In genomic region chr6:52535072-52535704, GRCm38 (mm10) we compare ENCODE assay signal across 28 mouse cellular contexts.
DNase-seq lines count a peak whose midpoint lies in the region; ATAC-seq and TF ChIP-seq lines count a peak whose summit lies in the region.
"Had no signal": no experiment of that assay in that cellular context is flagged by ENCODE, and none has a peak within 500 bp of the region (broad histone marks: within the 10 kb centered on the region; RNA-seq: fewer than 3 reads in every experiment).

No protein-coding gene starts in this region.

- ATAC-seq in hindbrain, embryonic 13.5 days (ENCODE audit: low FRiP score), result no peak
- no peak for ATAC-seq in stomach, postnatal 0 days (ENCODE audit: low FRiP score, low TSS enrichment)
- ATAC-seq: forebrain, embryonic 16.5 days; intestine, embryonic 16.5 days; midbrain, embryonic 16.5 days had no signal

- no peaks in the 10 kb centered on the region for H3K27me3 ChIP-seq in CH12.LX (replicated peaks)
- no peaks in the 10 kb centered on the region for H3K27me3 ChIP-seq in hindbrain, embryonic 13.5 days
- no peaks in the 10 kb centered on the region for H3K27me3 ChIP-seq in stomach, postnatal 0 days (ENCODE audit: control insufficient read depth, insufficient read depth, low read length)
- H3K27me3 ChIP-seq: embryonic facial prominence, embryonic 13.5 days; hindbrain, embryonic 12.5 days had no signal

- H3K4me2 ChIP-seq in CH12.LX (ENCODE audit: insufficient read depth, low read depth, poor library complexity, severe bottlenecking), result no peak overlapping the region
- no peak overlapping the region for H3K4me2 ChIP-seq in hindbrain, embryonic 13.5 days
- no peak overlapping the region for H3K4me2 ChIP-seq in stomach, postnatal 0 days (replicated peaks; ENCODE audit: low read depth)
- H3K4me2 ChIP-seq: embryonic facial prominence, embryonic 13.5 days; hindbrain, embryonic 12.5 days had no signal

- no peak for TF ChIP-seq CTCF in CH12.LX (conservative IDR thresholded peaks at IDR 0.05 in 1 of 2, IDR thresholded peaks at IDR 0.05 in 1 of 2; ENCODE audit: low read depth in 2 of 2, low read length in 2 of 2)
- TF ChIP-seq CTCF in stomach, postnatal 0 days (IDR thresholded peaks at IDR 0.05; ENCODE audit: low read depth), result no peak

- in situ Hi-C loops in CH12.LX (cut with MboI; ENCODE audit: low pct_ligation_motif_present, low pct_unique_long_range_greater_than_20kb, low sequenced_read_pairs), result no loop called here

- WGBS in hindbrain, embryonic 13.5 days, result 87% methylated on average over 11 of the region's 11 CpGs
- WGBS in stomach, postnatal 0 days, result 81% methylated on average over 11 of the region's 11 CpGs

- DNase-seq in layer of hippocampus, adult 18-20 months (ENCODE audit: low spot score in 2 of 2), result peak; percentile 7 to 44
- DNase-seq in layer of hippocampus, adult 9-10 months (ENCODE audit: low spot score), result no peak
- DNase-seq in CH12.LX (ENCODE audit: extremely low read depth) (peak; percentile 14), ES-CJ7 (ENCODE audit: low read depth, low spot score) (peak; percentile 11), R1 (ENCODE audit: low read depth, low spot score) (peak; percentile 62)
- no peak for DNase-seq in thymus, postnatal 0 days (ENCODE audit: low spot score)
- DNase-seq in stomach, postnatal 0 days (ENCODE audit: low spot score), result no peak
- DNase-seq: adrenal gland, postnatal 36 days; cerebellum, adult 8-10 months; gastrocnemius, postnatal 10 days; heart, postnatal 36 days; kidney, adult 8-10 months; kidney, postnatal 4 days; liver; lung, adult 2 months; lung, postnatal 10 days; right cerebral cortex, postnatal 4 days; thymus, postnatal 14 days had no signal

- no peaks in the 10 kb centered on the region for H3K79me2 ChIP-seq in CH12.LX (replicated peaks; ENCODE audit: control insufficient read depth, extremely low read depth, insufficient read depth, poor library complexity, severe bottlenecking)

- H3K4me3 ChIP-seq in CH12.LX (replicated peaks in 1 of 3; ENCODE audit: low read depth in 2 of 3, low read length in 2 of 3, poor library complexity in 1 of 3), result no peak overlapping the region
- no peak overlapping the region for H3K4me3 ChIP-seq in hindbrain, embryonic 13.5 days
- H3K4me3 ChIP-seq in stomach, postnatal 0 days (ENCODE audit: low read depth, low read length), result no peak overlapping the region
- H3K4me3 ChIP-seq: embryonic facial prominence, embryonic 13.5 days; heart, embryonic 10.5 days; hindbrain, embryonic 12.5 days; midbrain, embryonic 10.5 days had no signal

- H3K36me3 ChIP-seq in CH12.LX (replicated peaks in 1 of 2; ENCODE audit: control insufficient read depth in 1 of 2, insufficient read depth in 1 of 2, low read length in 1 of 2), result peaks cover 0 to 9% of the 10 kb centered on the region in 2 experiments
- peaks cover 13% of the 10 kb centered on the region for H3K36me3 ChIP-seq in hindbrain, embryonic 13.5 days
- no peaks in the 10 kb centered on the region for H3K36me3 ChIP-seq in stomach, postnatal 0 days (ENCODE audit: control insufficient read depth, insufficient read depth, low read length)

- no peak for TF ChIP-seq EP300 in CH12.LX (IDR thresholded peaks at IDR 0.05; ENCODE audit: low read length)
- no peak for TF ChIP-seq EP300 in stomach, postnatal 0 days (optimal IDR thresholded peaks at IDR 0.05)

- no peak for TF ChIP-seq POLR2A in CH12.LX (IDR thresholded peaks at IDR 0.05; ENCODE audit: low read depth, low read length)

- peaks cover 2% of the 10 kb centered on the region for H3K9me3 ChIP-seq in CH12.LX (replicated peaks; ENCODE audit: low read length)
- peaks cover 8% of the 10 kb centered on the region; the same call in 1 of the 2 replicates for H3K9me3 ChIP-seq in hindbrain, embryonic 13.5 days
- H3K9me3 ChIP-seq in stomach, postnatal 0 days (ENCODE audit: control insufficient read depth, low read length), result no peaks in the 10 kb centered on the region

- H3K27ac ChIP-seq in CH12.LX (ENCODE audit: insufficient read depth, low read depth), result no peak overlapping the region
- H3K27ac ChIP-seq in hindbrain, embryonic 13.5 days, result no peak overlapping the region
- no peak overlapping the region for H3K27ac ChIP-seq in stomach, postnatal 0 days (replicated peaks)
- H3K27ac ChIP-seq: embryonic facial prominence, embryonic 13.5 days; heart, embryonic 10.5 days; hindbrain, embryonic 12.5 days; kidney, postnatal 0 days; liver, embryonic 14.5 days; midbrain, embryonic 10.5 days had no signal

- no peak for TF ChIP-seq RAD21 in CH12.LX (IDR thresholded peaks at IDR 0.05; ENCODE audit: low read depth, low read length)

- H3K4me1 ChIP-seq in CH12.LX (ENCODE audit: control insufficient read depth in 1 of 2, insufficient read depth in 2 of 2), result no peaks in the 10 kb centered on the region
- H3K4me1 ChIP-seq in hindbrain, embryonic 13.5 days (replicated peaks), result peaks cover 9% of the 10 kb centered on the region; the same call in 1 of the 2 replicates
- no peaks in the 10 kb centered on the region for H3K4me1 ChIP-seq in stomach, postnatal 0 days (replicated peaks; ENCODE audit: control insufficient read depth, insufficient read depth)
- H3K4me1 ChIP-seq: embryonic facial prominence, embryonic 13.5 days had no signal

- no peak overlapping the region for H3K9ac ChIP-seq in CH12.LX (ENCODE audit: insufficient read depth, low read depth)
- H3K9ac ChIP-seq in hindbrain, embryonic 13.5 days, result no peak overlapping the region
- H3K9ac ChIP-seq in stomach, postnatal 0 days (ENCODE audit: low read length), result no peak overlapping the region
- H3K9ac ChIP-seq: embryonic facial prominence, embryonic 13.5 days; hindbrain, embryonic 12.5 days; liver, embryonic 14.5 days had no signal

- dilution Hi-C loops in CH12.LX (cut with MboI; ENCODE audit: extremely low pct_ligation_motif_present, extremely low pct_unique_long_range_greater_than_20kb, low sequenced_read_pairs), result no loop called here

TF ChIP-seq in CH12.LX, 34 proteins besides CTCF, POLR2A, EP300 and RAD21:
- TF ChIP-seq MEF2A (IDR thresholded peaks at IDR 0.05; ENCODE audit: borderline replicate concordance, low read depth, low read length), result no peak
- no peak for TF ChIP-seq ZMIZ1 (IDR thresholded peaks at IDR 0.05; ENCODE audit: low read depth, low read length)
- no peak for TF ChIP-seq NELFE (IDR thresholded peaks at IDR 0.05; ENCODE audit: low read depth, low read length)
- TF ChIP-seq TBP (conservative IDR thresholded peaks at IDR 0.05; ENCODE audit: low read depth, low read length), result no peak
- no peak for TF ChIP-seq ZKSCAN1 (IDR thresholded peaks at IDR 0.05; ENCODE audit: borderline replicate concordance, low read depth, low read length)
- TF ChIP-seq USF1 (IDR thresholded peaks at IDR 0.05; ENCODE audit: low read depth, low read length), result no peak
- TF ChIP-seq IRF4 (IDR thresholded peaks at IDR 0.05; ENCODE audit: low read depth, low read length), result no peak

Comparison
In these comparisons a context has a peak if more than half of its experiments do, and no peak if none do; other contexts are left out.
1. DNase-seq: peak in layer of hippocampus, adult 18-20 months (2 of 2), CH12.LX (single experiment), ES-CJ7 (single experiment) and R1 (single experiment); none in layer of hippocampus, adult 9-10 months (single experiment), thymus, postnatal 0 days (single experiment) and stomach, postnatal 0 days (single experiment).